Mouse (Mus musculus) embryonic facial prominence, embryonic 11.5 days (tissue): ENCODE data around the gene Dnajb14. TPM values are rescaled to one million over a fixed set of nuclear protein-coding genes. Genes with fewer than 3 reads are reported as not detected.
A peak's percentile ranks its signal among the peaks of the same experiment; 100 is the strongest.

Experiments
- ATAC-seq: fragments of 200-750 bp; cut with Nextera tagmentation; replicated peaks from 2 replicates; pipeline ENCODE4 v1.8.0; 2017; ENCODE audit warnings: low read depth; ENCODE audit not compliant: insufficient number of reproducible peaks, low FRiP score, low TSS enrichment
- DNase-seq: peaks from one replicate; pipeline ENCODE4 v3.0.0-alpha.2; 2015; ENCODE audit warnings: low spot score
- H3K27ac ChIP-seq: fragments of 300-500 bp; sonication (generic); replicated peaks from 2 replicates; pipeline ENCODE4 v1.5.1; 2014; ENCODE audit warnings: mild to moderate bottlenecking, low read depth, low read length, control low read depth
- H3K27me3 ChIP-seq: fragments of 300-500 bp; sonication (generic); 2 replicates; pipeline ENCODE4 v1.6.1; 2014; ENCODE audit warnings: mild to moderate bottlenecking, low read length, moderate library complexity, mixed read lengths; ENCODE audit not compliant: control insufficient read depth, insufficient read depth
- H3K36me3 ChIP-seq: fragments of 300-500 bp; sonication (generic); replicated peaks from 2 replicates; pipeline ENCODE4 v1.6.1; 2014; ENCODE audit warnings: low read depth, mild to moderate bottlenecking, low read length, moderate library complexity, mixed read lengths; ENCODE audit not compliant: control insufficient read depth, insufficient read depth
- H3K4me1 ChIP-seq: fragments of 300-500 bp; sonication (generic); 2 replicates; pipeline ENCODE4 v1.6.1; 2014; ENCODE audit warnings: low read length, mixed read lengths; ENCODE audit not compliant: control insufficient read depth, insufficient read depth
- H3K4me2 ChIP-seq: fragments of 300-500 bp; sonication (generic); 2 replicates; pipeline ENCODE4 v1.6.1; 2014; ENCODE audit warnings: low read depth, mild to moderate bottlenecking, control low read depth, low read length, moderate library complexity
- H3K4me3 ChIP-seq: fragments of 300-500 bp; sonication (generic); 2 replicates; pipeline ENCODE4 v1.5.1; 2014; ENCODE audit warnings: low read depth, low read length, control low read depth
- H3K9ac ChIP-seq: fragments of 300-500 bp; sonication (generic); replicated peaks from 2 replicates; pipeline ENCODE4 v1.6.1; 2014; ENCODE audit warnings: mild to moderate bottlenecking, control low read depth, low read length
- H3K9me3 ChIP-seq: fragments of 300-500 bp; sonication (generic); replicated peaks from 2 replicates; pipeline ENCODE4 v1.6.1; 2016; ENCODE audit warnings: mild to moderate bottlenecking, low read length, inconsistent platforms, mixed read lengths; ENCODE audit not compliant: control insufficient read depth
- WGBS: fragments of 180-500 bp; shearing (Covaris S2); extraction: QIAGEN DNeasy Blood & Tissue Kit; methylation state at CpG from one replicate; pipeline ENCODE4 v1.1.7; 2014; 5-methylcytosine and 5-hydroxymethylcytosine counted together
- polyA plus RNA-seq: library from polyadenylated mRNA; unstranded; fragments of >200 nt; fragmentation: Nextera tagmentation; extraction: Ambion mirVana; gene quantifications from 2 replicates; pipeline ENCODE4 v1.2.1, GENCODE M21; 2014

The Dnajb14 gene
- polyA plus RNA-seq, 1 experiment from 2014 or later: 9.4 TPM

DNA sequence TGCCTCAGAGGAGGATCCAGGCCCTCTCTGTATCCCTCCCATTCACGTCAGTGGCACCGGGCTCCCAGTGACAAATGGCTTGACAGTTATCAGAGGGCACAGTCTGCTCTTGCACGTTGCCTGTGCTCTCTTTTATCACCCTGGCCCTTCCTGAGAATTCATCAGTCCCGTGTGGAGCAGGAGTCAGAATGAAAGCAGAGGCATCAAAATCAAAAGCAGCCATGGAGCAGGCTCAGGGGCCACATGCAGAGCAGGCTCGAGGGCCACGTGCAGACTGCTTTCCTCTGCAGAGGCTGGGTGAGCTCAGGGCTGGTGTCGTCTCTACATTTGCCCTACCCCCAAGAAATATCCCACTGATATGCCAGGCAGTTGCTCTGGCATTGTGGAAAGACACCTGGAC, 84.3 kb downstream of the Dnajb14 start:
- no peak for ATAC-seq
- Histone ChIP-seq H3K27ac (no peak overlapping the region), H3K4me1 (no peaks in the 10 kb centered on the region), H3K4me3 (no peak overlapping the region), H3K36me3 (no peaks in the 10 kb centered on the region), H3K4me2 (no peak overlapping the region), H3K9ac (no peak overlapping the region), H3K9me3 (no peaks in the 10 kb centered on the region), H3K27me3 (no peaks in the 10 kb centered on the region)
- WGBS: 50% methylated on average over 7 of the region's 7 CpGs
- DNase-seq: no peak

DNA sequence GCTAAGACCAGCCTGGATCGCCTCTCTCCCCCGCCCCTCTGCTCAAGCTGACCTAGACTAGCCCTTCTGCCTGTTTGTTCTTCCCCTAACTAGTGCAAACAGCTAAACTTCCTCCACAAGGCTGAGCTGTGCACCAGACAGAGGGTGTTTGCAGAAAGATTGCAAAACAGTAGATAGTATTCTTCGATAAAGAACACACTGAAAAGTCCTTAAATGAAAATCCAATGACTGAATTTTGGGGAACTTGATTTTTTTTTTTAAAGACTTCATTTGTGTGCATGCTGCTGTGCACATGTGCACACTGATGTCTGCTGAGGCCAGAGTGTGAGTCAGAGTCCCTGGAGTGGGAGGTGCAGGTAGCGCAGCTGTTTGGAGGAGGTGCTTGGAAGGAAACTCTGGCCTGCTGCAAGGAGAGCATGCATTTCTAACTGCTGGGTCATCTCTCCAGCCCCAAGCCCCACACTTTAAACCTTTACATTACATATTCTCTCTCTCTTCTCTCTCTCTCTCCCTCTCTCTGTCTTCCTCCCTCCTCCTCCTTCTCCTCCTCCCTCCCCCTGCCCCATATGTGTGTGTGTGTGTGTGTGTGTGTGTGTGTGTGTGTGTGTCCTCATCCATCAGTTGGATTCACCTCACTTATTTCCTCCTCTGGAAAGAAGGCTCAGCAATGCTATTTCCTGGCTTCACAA, 84.9 kb downstream of the Dnajb14 start:
- H3K27ac ChIP-seq: no peak overlapping the region
- no peaks in the 10 kb centered on the region for H3K36me3 ChIP-seq
- H3K4me1 ChIP-seq: no peaks in the 10 kb centered on the region
- H3K4me3 ChIP-seq: no peak overlapping the region
- H3K9me3 ChIP-seq: no peaks in the 10 kb centered on the region
- no peak overlapping the region for H3K9ac ChIP-seq
- DNase-seq: peak; percentile 22
- 83% methylated on average over 4 of the region's 4 CpGs for WGBS
- H3K4me2 ChIP-seq: no peak overlapping the region
- H3K27me3 ChIP-seq: no peaks in the 10 kb centered on the region
- ATAC-seq: no peak

DNA sequence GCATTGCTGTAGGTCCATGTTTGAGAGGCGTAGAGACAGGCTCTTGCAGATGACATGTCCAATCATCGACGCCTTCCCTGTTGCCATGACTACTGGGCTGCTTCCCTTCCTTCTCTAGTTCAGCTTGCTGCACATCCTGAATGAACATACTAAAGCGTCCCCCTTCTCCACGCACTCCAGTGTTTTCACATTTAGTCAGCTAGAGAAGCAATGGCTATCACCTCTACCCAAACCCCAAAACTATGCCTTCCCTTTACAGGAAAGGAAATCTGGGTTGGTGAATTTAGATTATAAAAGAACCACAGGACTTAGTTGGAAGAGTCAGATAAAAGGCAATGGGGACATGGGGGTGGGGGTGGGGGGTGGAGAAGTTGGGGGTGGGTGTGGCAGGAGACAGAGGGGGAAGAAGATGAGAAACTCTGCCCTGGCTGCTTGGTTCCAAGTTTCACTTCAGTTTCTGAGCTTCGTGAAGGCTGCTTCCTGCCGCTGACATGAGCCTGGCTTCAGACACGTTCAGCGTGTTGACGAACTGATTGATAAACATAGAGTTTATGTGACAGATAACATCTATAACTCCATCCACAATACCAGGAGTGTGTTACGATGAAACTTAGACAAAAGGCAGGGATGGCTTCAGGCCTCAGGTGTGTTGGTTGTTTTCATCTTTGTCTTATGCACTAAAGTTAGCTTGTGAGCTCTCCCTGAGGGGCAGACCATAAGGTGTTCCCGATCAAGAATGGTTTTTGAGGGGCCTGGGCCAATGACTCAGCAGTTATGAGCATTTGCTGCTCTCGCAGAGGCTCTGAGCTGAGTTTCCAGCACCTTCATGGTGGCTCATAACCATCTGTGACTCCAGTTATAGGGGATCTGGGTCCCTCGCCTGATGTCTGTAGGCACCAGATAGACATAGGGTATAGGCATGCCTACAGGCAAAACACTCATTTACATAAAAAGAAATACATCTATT, 85.7 kb downstream of the Dnajb14 start:
- no peak overlapping the region for H3K4me2 ChIP-seq
- no peaks in the 10 kb centered on the region for H3K36me3 ChIP-seq
- H3K27ac ChIP-seq: no peak overlapping the region
- H3K9ac ChIP-seq: no peak overlapping the region
- no peaks in the 10 kb centered on the region for H3K4me1 ChIP-seq
- no peak overlapping the region for H3K4me3 ChIP-seq
- ATAC-seq (0 out of 2 replicates have a peak, but pooled peaks have one; percentile 54), DNase-seq (peak; percentile 55)
- WGBS: 75% methylated on average over 14 of the region's 14 CpGs
- H3K27me3 ChIP-seq: no peaks in the 10 kb centered on the region
- no peaks in the 10 kb centered on the region for H3K9me3 ChIP-seq

DNA sequence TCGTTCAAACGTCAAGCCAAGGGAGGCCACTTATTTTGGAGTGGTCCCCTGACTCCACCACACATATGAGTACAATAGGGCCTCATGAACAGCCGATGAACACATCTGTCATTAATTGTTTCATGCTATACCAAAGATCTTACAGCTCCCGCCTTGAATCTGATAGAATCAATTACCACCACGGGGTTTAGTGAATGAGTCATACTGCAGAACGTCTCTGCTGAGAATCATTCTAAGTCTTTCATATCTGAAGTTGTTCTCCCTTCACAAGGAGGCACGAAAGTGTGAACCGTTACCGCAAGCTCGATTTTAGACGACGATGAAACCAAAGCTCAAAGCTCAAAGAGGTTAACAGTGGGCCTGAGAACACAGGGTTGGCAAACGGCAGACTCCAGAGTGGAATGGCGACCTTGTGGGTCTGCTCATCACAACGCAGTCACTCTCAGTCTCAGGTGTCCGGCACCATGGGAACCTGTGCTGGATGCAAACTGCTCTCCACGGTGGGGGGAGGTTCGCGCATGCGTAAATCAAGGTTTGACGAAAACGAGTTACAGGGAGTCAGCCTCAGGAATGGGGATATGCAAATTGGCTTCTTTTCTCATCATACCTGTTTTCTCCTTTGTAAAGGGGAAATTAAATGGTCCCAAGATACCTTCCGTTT, 86.9 kb downstream of the Dnajb14 start:
- WGBS: 62% methylated on average over 23 of the region's 23 CpGs

DNA sequence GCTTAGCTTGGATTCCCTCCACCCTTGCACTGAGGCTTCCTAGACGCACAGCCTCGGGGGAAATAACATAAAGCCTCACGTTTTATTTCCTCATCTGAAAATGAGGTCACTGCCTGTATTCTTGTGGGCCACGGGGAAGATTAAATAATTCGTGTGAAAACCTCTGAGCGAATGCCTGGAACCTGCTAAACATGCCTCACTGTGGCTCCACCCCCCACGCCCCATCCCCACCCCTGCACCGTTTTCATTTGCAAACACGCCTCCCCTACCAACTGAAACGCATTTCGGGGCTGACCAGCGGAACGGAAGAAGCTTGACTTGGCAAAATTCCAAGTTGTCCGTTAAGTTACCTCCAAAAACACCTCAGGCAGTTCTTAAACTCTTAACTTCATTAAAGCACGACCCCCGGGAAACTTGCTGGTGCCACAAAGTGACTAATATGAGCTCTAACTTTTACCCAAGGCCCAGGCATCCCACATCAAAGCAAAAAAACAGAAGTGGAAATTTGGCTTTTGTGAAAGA, 88.1 kb downstream of the Dnajb14 start:
- Histone ChIP-seq H3K4me2 (peak overlapping the region; percentile 21), H3K36me3 (no peaks in the 10 kb centered on the region), H3K4me3 (no peak overlapping the region), H3K27ac (no peak overlapping the region), H3K9ac (no peak overlapping the region), H3K4me1 (no peaks in the 10 kb centered on the region), H3K27me3 (no peaks in the 10 kb centered on the region), H3K9me3 (no peaks in the 10 kb centered on the region)
- WGBS: 22% methylated on average over 16 of the region's 16 CpGs
- ATAC-seq (no peak), DNase-seq (peak; percentile 57)

More for the DNA sequence above, 86.9 kb downstream of the Dnajb14 start:
- H3K4me3 ChIP-seq: no peak overlapping the region
- H3K9ac ChIP-seq: no peak overlapping the region
- no peak overlapping the region for H3K4me2 ChIP-seq
- ATAC-seq: 0 out of 2 replicates have a peak, but pooled peaks have one; percentile 25
- peak; percentile 25 for DNase-seq
- no peaks in the 10 kb centered on the region for H3K9me3 ChIP-seq
- no peaks in the 10 kb centered on the region for H3K27me3 ChIP-seq
- H3K4me1 ChIP-seq: no peaks in the 10 kb centered on the region
- no peak overlapping the region for H3K27ac ChIP-seq
- H3K36me3 ChIP-seq: no peaks in the 10 kb centered on the region

DNA sequence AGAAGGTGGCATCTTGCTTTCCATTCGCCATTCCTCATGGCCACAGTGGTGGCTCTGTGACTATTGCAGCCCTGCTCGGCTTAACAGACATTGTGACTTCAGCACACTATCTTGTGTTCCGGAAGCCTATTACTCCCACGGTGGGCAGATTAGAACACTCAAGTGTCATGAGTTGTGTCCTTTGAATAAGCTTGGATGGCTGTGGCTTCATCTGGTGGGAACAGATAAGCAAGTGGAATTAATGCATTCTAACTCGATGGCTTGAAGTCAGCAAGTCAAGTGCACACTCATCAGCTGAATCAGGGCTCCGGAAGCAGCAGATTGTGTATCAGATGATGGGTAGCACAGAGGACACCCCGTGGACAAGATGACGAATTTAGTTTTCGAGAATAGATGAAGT, 90.4 kb downstream of the Dnajb14 start:
- H3K36me3 ChIP-seq: no peaks in the 10 kb centered on the region
- ATAC-seq: no peak
- no peak overlapping the region for H3K9ac ChIP-seq
- H3K4me3 ChIP-seq: no peak overlapping the region
- no peak overlapping the region for H3K4me2 ChIP-seq
- 90% methylated on average over 9 of the region's 9 CpGs for WGBS
- H3K4me1 ChIP-seq: no peaks in the 10 kb centered on the region
- H3K9me3 ChIP-seq: no peaks in the 10 kb centered on the region
- no peak for DNase-seq
- no peak overlapping the region for H3K27ac ChIP-seq
- H3K27me3 ChIP-seq: no peaks in the 10 kb centered on the region

DNA sequence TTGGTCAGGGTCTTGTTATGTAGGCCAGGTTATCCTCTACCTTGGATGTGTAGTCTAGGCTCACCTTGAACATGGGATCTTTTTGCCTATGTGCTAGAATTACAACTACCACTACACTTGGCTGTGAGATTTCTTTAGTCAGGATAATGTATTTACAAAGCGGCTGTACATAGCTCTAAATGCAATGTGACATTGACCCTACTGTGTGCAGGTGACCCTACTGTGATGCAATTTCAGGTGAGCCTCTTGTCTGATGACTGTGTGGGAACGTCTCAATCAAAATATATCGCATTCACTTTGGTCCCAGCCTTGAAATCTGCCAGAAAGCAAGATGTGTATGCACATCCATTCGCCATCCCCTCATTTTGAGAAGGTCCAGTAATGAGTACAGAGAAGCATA, 90.9 kb downstream of the Dnajb14 start:
- Histone ChIP-seq H3K9me3 (no peaks in the 10 kb centered on the region), H3K9ac (no peak overlapping the region), H3K4me1 (no peaks in the 10 kb centered on the region)

More for the DNA sequence above, 90.9 kb downstream of the Dnajb14 start:
- ATAC-seq (no peak), DNase-seq (no peak)
- H3K4me3 ChIP-seq: no peak overlapping the region
- no peaks in the 10 kb centered on the region for H3K36me3 ChIP-seq
- H3K27ac ChIP-seq: no peak overlapping the region
- WGBS: 94% methylated on average over 4 of the region's 4 CpGs
- no peak overlapping the region for H3K4me2 ChIP-seq
- no peaks in the 10 kb centered on the region for H3K27me3 ChIP-seq
